Mouse (Mus musculus): ENCODE measurements around the gene Gm20695.

- no peak for TF ChIP-seq CTCF (IDR thresholded peaks at IDR 0.05; ENCODE audit: low read depth)
- TF ChIP-seq EP300 (IDR thresholded peaks at IDR 0.05; ENCODE audit: low read depth), result no peak
These were observed 44.7 kb downstream of the Gm20695 start for GRCm38 (mm10) chr16:3929151-3929550.
